Mouse (Mus musculus) ES-CJ7 (cell line): ENCODE results near the gene Rorb.
A peak's percentile ranks its signal among the peaks of the same experiment; 100 is the strongest.

Experiments used
- DNase-seq: peaks from one replicate; pipeline ENCODE4 v3.0.0; 2011; ENCODE audit warnings: low read depth, low spot score

Rorb gene

DNA sequence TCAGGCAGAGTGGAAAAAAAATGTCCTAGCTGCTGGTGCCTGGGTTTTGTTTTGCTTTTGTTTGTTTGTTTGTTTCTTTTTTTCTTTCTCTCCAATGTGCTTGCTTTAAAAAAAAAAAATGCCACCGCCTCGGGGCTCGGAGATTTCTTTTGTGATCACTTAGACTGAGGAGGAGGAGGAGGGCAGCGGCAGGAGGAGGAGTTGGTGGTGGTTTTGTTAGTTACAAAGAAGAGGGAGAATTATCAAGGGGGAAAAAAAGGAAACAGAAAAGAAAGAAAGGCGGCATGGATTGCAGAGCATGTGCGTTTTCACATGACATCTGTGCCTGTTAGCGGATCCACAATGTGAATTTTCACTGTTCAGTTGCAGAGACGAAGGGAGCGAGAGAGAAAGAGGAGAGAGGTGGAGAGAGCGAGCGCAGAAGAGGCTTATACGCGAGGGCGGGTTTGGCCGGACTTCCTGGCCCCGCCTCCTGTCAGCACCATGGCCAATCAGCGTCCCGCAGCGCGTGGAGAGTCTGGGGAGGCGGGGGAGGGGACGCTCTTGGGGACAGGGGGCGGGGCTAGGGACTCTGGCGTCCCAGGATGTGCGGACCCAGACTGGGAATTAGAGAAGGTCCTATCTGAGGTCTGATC is at the start of gene Rorb:
Gene Rorb (minus strand): TSS at position 404 of the 635 bp plus-strand sequence.
- peak; percentile 87 for DNase-seq

DNA sequence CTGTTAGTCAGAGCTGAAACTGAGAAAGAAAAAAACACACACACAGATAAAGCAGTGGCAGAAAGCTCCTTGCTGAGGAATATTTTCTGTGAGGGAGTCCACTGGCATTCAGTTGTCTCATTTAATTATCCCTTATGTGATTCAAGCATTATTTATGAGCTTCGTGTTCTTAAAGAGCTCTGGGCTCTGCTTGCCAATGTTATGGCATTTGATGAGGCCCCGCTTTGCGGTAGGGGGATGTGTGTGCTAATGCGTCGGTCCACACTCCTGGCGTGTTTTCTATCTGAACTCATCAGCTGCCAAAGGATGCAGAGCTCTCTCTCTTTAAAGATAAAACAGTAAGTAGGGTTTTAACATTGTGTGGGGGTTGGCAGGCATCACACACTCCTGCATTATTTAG is 37.9 kb upstream of the Rorb start:
- no peak for DNase-seq

DNA sequence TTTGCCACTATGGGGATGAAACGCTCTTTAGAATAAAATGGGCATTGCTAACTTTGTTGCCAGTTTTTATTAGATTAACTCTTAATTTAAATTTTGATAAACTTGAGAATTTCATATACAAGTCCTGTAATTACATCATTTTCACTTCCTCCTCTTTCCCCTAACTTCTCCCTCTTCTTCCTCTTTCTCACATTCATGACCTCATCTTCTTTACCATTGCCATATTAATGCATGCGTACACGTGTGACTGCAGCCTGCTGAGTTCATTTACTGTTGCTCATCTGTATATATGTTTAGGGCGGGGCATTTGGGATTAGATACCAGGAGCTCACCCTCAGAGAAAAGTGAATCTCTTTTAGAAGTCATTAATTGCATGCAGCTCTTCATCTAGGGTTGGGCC is 33.5 kb upstream of the Rorb start:
- no peak for DNase-seq

DNA sequence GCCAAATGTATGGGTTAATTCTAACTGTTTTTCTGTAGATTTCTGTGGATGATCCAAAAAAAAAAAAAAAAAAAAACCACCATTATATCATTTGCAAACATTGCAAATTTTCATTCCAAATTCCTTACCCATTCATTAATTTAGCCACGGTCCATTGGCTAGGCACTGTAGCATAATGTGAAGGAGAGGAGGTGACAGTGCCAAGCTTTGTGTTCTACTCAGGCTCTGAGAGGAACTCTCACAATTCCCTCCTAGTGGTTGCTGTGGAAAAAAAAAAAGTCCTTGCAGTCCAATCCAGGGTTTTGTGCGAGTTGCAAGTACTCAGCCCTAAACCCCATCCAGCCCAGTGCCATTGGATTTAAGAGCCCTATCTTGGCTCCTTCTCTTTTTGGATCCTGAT is 25.9 kb upstream of the Rorb start:
- DNase-seq, result peak; percentile 12

GRCm38 (mm10) chr19:19135838-19136237 is 24.8 kb upstream of the Rorb start:
- DNase-seq, result no peak

DNA sequence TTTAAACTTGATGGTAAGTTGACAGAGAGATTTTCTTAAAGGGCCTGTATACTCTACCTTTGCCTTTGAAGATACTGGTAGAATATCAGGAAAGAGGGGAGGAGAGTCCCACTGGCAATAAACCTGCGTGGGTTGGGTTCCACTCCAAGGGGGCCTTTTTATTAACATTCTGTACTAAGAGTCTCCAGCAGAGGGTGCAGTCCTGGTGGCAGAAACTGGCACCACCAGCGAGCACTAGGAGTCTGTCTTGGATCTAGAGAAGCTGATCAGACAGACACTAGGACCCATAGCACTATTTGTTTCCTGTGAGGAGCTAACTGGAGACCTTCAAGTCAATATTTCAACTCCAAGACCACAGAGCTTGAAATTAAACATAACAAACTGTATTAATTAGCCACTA is 11.3 kb upstream of the Rorb start:
- DNase-seq, result peak; percentile 27

DNA sequence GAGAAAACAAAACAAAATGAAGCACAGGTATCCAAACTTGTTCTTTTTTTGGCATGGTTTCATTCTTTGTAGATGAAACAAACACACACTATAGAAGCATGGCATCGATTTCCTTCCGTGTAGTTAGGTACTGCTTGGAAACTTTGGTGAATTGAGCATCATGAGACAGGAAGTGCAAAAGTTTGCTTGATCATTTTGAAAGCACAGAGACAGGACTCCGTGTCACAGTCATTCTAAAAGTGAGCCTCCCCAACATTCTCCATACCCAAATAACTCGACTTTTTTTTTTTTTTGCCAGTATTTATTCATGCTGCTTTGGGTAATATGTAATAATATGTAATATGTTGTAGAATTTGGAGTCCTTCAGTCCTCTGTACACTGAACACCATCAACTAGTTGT is 1.2 kb upstream of the Rorb start:
- DNase-seq, result no peak

GRCm38 (mm10) chr19:19111428-19112170 is 603 bp upstream of the Rorb start:
- no peak for DNase-seq

GRCm38 (mm10) chr19:19110011-19110768 is 806 bp downstream of the Rorb start:
- DNase-seq, result peak; percentile 11

DNA sequence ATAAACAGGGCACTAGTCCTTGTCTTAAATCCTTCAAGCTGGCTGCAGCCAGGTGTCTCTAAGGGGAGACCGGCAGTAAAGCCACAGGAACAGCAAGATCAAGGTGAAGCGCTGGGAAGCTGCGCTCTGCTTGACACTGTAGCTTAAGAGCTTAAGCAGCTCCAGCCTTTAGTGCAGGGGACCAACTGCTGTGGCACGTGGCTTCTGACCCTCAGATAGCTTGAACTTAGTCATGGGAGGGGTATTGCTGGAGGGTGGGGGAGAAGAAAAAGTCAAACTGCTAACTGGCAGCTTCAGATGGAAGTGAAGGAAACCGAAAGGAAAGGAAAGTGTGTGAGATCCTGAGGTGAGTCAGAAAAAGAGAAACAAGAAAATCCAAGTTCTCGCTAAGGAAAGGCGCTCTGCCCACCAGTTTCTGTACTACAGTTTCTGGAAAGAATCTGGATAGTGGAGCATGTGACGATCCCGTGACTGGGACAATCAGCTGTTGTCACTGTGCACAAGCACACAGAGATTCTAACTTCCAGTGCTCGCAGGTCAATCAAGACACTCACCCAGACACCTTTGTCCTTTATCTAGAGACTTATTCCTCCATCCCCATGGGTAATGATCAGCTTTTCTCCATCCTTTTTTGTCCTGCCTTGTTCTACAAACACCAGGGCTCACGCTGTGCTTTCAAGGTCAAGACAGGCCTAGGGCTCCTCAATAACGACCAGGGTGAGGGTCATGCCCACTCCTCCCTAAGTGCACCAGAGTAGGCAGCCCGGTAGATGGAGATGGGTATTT is 2.2 kb downstream of the Rorb start:
- peak; percentile 8 for DNase-seq

- DNase-seq, result no peak
Observed at GRCm38 (mm10) chr19:19104581-19104980, 6.4 kb downstream of the Rorb start.

GRCm38 (mm10) chr19:19097149-19097548 is 13.8 kb downstream of the Rorb start:
- DNase-seq, result no peak

DNA sequence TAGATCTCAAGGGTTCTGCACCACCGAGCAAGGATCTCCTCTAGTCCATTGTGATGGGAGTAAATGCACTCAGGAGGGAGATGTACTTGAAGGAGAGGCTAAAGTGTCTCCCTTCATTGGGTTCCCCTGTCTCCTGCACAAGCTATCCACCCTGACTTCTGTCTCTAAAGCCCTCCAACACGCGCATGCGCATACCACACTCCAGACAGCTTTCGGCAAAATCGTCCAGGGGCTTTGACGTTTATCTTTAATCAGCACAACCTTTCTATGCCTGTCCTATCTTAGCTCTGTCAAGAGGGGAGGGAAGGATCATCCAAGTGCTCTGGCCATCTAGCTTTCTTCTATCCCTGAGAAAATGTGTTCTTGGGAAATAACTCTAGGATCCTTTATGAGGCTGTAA is 21.6 kb downstream of the Rorb start:
- no peak for DNase-seq

DNA sequence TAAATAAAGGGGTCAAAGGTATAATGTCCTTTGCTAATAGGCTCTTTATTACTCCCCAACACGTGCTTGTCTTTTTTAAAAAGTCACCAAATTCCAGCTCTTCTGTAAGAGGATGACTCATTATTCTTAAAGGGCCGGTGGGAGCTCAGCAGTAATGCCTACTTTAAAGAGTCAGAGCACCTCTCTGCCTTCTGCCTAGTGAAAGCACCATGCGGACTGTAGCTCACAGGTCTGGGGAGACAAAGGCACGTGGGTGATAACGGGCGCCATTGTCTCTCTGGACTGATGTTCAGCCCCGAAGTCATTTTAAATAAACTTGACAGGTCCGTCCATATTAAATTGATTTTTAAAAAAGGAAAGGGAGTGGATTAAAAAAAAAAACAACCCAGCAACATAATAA is 33.1 kb downstream of the Rorb start:
- no peak for DNase-seq

DNA sequence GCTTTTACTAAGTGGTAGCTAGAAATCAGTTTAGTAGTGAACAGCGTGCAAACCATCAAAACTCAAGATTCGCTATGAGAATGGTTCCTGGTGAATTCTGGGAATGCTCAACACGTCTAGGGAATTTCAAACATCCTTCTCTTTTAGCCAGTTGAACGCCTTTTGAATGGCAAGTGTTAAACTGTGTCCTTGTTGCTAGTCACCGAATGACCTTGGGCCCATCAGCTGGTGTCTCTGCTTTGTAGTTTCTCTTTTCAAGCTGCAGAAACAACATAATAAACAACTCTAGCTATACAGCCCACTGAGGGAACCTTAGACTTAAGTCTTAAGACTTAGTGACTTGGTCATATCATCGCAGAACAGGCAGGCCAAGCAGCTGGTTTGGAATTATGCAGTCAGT is 36.2 kb downstream of the Rorb start:
- peak; percentile 4 for DNase-seq

DNA sequence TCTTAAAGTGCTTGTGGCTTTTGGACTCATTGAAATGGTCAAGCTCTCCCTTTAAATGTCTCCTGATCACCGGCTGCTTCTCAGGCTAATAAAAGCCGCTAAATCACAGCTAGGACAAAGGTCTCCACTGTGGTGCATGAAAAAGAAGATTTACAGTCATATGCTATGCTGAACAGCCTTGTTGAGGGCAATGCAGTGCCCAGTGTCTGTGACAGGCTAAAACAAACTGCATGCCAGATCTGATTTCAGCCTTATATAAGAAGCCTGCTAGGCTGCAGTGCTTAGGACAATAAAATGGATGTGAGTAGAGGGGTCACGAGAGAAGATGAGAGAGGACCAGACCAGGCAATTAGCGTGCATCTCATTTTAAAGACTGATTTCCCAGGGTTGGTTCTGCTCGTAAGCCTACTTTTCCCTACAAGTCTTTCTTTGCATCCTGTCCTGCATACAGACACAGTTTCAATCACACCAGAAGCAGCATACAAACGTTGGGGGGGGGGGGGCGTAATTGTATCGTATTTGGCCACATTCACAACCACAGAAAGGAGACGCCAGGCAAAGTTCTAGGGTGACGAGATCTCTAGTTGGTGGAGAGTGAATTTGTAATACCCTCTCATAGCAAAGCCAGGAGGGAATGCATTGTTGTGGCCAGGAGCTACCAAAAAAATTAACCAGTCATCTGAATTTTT is 52.1 kb downstream of the Rorb start:
- DNase-seq, result no peak

DNA sequence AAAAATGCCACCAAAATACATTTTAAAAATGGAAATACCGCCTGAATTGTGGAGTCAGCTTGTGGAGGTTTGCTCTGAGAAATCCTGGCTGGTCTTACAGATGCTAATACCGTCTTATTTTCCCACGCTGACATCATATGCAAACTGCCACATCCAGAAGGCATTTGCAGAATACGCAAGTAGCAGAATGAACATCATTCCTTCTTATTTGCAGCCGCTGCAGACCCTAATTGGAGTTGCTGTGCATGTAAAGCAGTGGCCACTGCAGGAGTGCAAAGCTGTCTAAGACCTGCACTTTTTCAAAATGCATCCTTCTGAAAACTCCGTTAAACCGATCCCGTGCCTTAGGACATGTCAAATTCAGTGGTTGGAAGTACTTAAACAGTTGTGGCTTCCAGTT is 52.8 kb downstream of the Rorb start:
- no peak for DNase-seq

- DNase-seq, result no peak
Observed at GRCm38 (mm10) chr19:19043138-19043537, 67.9 kb downstream of the Rorb start.

DNA sequence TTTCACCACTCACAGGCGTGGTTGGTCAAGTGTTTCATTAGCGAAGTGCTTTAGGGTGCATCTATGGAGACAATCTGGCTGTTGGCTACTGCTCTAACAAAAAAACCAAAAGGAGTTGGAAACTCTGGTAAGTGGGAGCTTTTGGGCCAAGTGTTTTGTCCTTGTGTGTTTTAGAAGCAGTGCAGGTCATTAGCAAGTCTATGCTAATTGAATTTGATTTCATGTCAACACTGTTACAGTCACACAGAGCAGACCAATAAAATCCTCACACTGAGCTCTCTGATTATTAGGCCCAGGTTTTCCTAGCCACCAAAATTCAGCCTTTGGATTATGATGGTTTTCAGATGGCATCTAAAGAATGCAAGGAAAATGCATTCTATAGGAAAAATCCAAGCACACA is 70.2 kb downstream of the Rorb start:
- no peak for DNase-seq

DNA sequence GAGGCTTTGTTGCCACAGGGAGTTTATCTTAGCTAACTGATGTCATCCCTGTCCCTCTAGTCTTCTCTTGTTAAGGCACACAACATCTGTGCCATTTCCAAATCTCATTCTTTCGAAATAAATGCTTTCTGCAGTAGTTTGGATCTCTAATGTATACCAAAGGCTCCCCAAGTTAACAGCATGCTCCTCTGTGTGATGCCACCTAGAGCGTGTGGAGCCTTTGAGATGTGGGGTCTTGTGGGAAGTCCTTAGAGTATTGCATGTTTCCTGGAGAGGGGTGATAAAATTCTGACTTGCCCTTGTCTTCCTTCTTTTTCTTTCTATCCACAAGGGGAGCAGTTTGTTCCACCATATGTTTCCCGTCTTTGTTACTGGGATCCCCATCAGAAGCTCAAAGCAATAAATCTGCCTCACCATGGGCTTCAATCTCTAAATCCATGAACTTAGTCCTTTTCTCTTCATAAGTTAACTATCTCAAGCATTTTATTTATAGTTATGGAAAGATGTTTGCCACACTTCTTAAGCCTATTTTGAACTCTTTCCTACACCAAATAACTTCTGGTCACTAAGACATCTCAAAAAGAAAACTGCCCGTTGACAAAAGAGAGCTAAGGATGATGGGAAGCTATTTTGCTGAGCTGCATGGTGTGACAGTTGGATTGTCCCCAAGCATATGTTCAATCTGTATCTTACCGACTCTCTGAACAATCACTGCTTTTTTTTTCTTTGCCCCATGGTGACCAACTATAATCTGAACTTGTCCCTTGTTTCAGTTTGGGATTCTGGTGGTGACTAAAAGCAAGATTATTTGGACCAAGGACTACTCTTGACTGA is 76.3 kb downstream of the Rorb start:
- DNase-seq, result no peak
